Mouse (Mus musculus): ENCODE data around the gene Pagr1a.

Gene Pagr1a

DNA sequence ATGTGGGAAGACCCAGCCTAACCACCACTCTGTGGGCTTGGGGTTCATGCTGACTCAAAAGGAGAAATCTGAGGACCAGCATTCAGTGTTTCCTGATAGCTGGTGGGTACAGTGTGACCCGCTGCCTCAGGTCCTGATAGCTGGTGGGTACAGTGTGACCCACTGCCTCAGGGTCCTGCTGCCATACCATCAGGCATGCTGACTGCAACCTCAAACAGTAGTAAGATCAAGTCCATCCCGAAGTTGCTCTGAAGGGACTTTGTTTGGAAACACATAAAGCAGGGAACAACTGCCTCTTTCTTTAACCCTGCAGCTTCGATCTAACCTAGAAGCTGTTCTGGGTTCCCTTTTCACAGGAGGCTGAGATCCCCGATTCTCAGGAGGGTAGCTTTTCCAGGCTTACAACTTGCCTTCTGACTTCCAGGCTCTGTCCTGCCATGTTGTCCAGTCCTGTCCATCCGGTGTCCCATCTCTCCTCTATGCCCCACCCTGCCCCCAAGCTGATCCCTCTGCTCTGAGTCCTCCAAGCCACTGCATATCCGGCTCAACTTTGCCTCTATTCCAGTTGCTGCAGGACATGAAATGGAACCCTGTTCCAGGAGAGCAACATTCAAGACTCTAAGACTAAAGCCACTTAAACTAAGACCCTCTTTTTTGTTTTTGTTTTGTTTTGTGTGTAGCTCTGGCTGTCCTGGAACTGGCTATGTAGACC lies 9.7 kb downstream of the Pagr1a start:
- DNase-seq (ENCODE audit: low read depth in 2 of 2, low spot score in 2 of 2), result no peak

DNA sequence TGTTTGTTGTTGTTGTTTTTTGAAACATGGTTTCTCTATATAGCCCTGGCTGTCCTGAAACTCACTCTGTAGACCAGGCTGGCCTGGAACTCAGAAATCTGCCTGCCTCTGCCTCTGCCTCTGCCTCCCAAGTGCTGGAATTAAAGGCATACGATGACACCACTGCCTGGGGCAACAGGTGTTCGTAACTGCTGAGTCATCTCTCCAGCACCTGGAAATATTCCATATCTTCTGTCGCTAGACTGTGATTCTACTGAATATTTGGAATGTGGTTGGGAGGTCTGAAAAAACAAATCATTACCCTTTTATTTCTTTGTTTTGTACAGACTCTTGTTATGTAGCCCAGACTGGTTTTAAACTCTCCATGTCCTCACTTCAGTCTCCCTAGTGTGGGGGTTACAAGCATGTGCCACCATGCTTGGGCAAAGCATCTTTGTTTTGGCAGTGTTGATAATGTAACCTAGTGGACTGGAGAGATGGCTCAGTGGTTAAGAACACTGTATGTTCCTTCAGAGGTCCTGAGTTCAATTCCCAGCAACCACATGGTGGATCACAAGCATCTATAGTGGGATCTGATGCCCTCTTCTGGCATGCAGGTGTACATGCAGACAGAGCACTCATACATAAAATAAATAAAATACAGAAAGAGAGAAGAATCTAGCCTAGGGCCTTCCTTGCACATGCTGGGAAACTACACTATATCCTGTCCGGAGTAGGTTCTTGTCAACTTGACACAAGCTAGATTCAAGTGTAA lies 12.9 kb downstream of the Pagr1a start:
- DNase-seq (ENCODE audit: low read depth in 2 of 2, low spot score in 2 of 2), result no peak

- DNase-seq (ENCODE audit: low read depth in 2 of 2, low spot score in 2 of 2), result no peak
Measured at GRCm38 (mm10) chr7:127003620-127004019, 13.5 kb downstream of the Pagr1a start.

- DNase-seq (ENCODE audit: low read depth in 2 of 2, low spot score in 2 of 2), result peak; percentile 44 to 59
Measured at GRCm38 (mm10) chr7:126999568-126999967, 17.6 kb downstream of the Pagr1a start.

DNA sequence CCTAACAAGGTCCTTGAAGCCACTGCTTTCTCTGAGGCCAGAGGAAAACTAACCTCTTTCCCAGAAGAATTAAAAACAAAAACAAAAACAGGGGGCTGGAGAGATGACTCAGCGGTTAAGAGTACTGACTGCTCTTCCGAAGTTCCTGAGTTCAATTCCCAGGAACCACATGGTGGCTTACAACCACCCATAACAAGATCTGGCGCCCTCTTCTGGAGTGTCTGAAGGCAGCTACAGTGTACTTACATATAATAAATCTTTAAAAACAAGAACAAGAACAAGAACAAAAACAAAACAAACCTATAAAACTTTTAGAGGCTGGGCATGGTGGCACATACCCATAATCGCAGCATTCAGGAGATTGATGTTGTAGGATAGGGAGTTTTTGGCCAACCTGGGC lies 20.7 kb downstream of the Pagr1a start:
- DNase-seq (ENCODE audit: low read depth in 2 of 2, low spot score in 2 of 2), result no peak

DNA sequence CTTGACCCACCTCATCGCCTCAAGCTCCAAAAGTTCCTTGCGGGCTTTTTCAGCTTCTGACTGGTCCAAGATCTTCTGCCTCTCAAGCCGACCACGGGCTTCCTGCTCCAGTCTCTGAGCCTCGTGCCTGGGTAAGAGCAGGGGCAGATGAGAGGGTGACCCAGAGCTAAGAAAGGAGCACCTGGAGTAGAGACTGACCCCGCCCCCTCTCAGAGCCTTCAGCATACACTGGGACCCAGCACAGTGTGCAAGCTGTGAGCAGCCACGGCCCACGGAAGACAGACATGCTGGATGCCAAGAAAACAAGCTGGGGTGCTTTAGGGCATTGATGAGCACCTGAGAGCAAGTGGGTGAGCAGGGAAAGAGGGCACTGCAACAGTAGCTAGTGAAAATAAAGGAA lies 28.3 kb downstream of the Pagr1a start:
- DNase-seq (ENCODE audit: low read depth in 2 of 2, low spot score in 2 of 2), result no peak

- no peak for DNase-seq (ENCODE audit: low read depth in 2 of 2, low spot score in 2 of 2)
Measured at GRCm38 (mm10) chr7:126986319-126986718, 30.8 kb downstream of the Pagr1a start.

DNA sequence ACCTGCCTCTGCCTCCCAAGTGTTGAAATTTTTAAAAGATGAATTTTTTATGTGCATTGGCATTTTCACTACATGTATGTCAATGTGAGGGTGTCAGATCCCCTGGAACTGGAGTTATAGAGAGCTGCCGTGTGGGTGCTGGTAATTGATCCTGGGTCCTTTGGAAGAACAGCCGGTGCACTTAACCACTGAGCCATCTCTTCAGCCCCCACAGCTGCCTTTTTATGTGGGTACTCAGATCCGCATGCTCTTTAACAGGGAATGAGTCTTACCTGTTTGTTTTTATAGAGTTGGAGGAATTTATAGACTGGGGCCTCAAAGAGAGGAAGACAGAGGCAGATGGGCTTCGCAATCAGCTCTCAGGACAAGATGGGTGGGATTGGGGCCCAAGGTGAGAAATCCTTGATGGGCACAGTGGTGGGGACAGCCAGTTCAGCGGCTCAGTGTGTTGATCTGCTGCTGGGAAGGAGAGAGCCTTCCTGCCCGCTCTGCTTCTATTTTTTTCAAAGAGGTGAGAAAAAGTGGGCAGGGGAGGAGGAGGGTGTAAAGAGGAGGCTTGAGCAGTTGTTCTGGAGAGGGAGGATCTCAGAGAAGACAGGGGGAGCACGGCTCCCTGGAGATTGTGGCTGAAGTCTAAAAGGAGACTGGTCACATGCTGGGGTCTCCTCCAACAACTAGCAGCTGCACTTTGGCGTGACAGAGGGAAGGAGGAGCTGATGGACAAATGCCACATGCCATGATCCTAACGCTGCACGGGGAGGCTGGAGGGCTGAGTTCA lies 32.3 kb downstream of the Pagr1a start:
- no peak for DNase-seq (ENCODE audit: low read depth in 2 of 2, low spot score in 2 of 2)

GRCm38 (mm10) chr7:126983113-126983512 lies 34.0 kb downstream of the Pagr1a start:
- no peak for DNase-seq (ENCODE audit: low read depth in 2 of 2, low spot score in 2 of 2)

- no peak for DNase-seq (ENCODE audit: low read depth in 2 of 2, low spot score in 2 of 2)
Measured at GRCm38 (mm10) chr7:126982054-126982453, 35.1 kb downstream of the Pagr1a start.

- no peak for DNase-seq (ENCODE audit: low read depth in 2 of 2, low spot score in 2 of 2)
Measured at GRCm38 (mm10) chr7:126981601-126982000, 35.6 kb downstream of the Pagr1a start.

- DNase-seq (ENCODE audit: low read depth in 2 of 2, low spot score in 2 of 2), result peak; percentile 11 to 30
Measured at GRCm38 (mm10) chr7:126978841-126979240, 38.3 kb downstream of the Pagr1a start.

DNA sequence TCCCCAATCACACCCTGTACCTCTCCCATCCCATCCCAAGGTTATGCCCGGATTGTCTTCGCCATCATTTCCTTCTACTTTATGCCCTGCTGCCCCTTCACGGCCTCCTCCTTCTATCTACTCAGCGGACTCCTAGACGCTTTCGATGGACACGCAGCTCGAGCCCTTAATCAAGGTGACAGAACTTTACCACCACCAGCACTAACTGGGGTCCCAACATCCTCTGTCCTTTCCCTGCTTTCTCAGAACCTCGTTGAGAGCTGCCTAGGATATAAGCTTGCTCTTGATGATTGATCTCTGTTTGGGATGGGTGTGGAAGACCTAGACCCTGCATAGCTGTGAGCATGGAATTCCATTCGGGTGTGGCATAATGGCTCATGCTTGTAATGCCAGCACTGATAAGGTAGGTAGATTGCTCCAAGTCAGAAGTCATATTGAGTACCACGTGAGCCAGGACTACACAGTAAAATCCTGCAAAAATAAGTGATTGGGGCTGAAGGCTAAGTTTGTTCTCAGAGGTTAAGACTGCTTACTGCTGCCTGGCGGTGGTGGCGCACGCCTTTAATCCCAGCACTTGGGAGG lies 40.2 kb downstream of the Pagr1a start:
- no peak for DNase-seq (ENCODE audit: low read depth in 2 of 2, low spot score in 2 of 2)

DNA sequence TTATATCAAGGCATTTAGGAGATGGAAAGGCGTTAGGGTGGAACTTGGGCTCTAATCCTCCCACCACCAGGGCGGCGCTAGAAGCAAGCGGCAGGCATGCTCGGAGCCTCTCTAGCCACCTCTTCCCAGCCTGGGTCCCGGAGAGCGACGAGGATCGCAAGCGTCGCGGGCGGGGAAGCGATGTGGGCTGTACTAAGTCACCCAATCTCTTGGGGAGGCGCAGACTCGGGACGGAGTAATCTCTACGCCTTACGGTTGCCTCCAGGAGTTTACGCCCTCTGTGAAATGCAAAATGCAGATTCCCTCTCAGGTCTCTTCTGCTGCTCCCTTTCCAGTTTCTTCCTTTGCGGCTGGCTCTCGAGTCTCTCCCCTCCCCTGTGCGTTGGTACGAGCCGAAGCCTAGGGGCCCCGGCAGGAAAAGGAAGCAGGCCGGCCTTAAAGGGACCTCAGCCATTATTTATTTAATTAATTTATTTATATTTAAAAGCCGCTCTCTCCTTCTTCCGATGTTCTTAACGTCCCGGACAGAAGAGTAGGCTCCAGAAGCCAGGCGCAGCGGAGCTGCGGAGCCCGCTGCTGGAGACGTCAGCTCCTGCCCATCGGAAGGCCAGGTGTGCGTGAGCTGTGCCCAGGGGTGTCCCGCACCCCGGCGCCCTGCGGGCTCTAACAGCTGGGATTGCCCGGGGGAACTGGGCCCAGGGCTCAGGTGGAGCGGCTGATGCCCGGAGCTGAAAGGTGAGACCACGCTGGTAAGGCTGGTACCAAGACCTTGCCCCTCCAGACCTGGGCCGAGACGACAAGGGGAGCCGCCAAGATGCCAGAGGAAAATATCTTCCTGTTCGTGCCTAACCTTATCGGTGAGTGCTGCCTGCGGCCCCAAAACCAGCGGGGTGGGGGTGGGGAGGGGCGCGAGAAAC lies 40.9 kb downstream of the Pagr1a start, which contains the start of gene Cdiptos:
Gene Cdiptos (minus strand): TSS at position 149 of the 917 bp plus-strand sequence.
- DNase-seq (ENCODE audit: low read depth in 2 of 2, low spot score in 2 of 2), result peak; percentile 94 to 96

- DNase-seq (ENCODE audit: low read depth in 2 of 2, low spot score in 2 of 2), result no peak
Measured at GRCm38 (mm10) chr7:126975893-126975949, 41.4 kb downstream of the Pagr1a start, which contains the start of gene Cdipt. TSS of gene Cdipt (plus strand) at chr7:126975914.

DNA sequence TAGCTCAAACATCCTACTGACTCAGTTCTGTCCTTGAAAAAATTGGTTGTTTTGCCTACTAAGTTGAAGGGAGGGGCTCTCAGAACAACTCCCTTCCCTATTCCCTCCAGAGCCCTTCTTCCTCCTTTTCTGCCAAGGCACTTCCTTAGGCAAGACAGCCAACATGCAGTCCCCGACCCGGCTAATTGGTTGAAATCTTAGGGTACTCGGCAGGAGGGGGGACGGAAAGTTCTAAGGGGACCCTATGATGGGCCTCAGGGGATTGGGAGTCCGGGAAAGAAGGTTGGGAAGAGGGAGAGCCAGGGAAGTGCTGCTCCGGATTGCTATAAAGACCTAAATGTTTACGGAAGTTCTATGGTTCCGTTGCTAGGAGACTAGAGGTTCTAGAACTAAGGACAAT lies 41.7 kb downstream of the Pagr1a start:
- DNase-seq (ENCODE audit: low read depth in 2 of 2, low spot score in 2 of 2), result no peak

- no peak for DNase-seq (ENCODE audit: low read depth in 2 of 2, low spot score in 2 of 2)
Measured at GRCm38 (mm10) chr7:126967361-126967760, 49.8 kb downstream of the Pagr1a start.

DNA sequence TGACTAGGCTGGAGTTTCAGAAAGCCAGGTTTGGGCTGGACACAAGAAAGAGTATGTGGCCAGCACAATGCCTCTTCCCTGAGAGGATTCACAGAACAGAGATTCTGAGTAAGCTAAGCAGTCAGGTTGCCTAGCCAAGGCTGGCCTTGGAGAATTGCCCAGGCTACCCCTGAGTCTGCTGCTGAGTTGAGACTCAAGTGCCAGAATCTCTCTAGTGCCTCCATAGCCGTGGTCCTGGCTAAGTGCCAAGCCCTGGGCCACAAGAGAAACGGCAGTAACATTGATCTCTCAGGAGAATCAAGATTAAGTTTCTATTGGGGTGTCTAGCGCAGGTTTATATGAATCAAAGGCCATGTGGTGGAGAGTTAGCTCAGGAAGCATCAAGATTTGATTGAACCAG lies 51.6 kb downstream of the Pagr1a start:
- DNase-seq (ENCODE audit: low read depth in 2 of 2, low spot score in 2 of 2), result no peak

Data from CD8-positive naive resting alpha-beta T cell, adult 2 months (primary cell).